Mouse (Mus musculus) stomach, embryonic 14.5 days (tissue): ENCODE measurements around the gene Atf6. TPM values are rescaled to one million over a fixed set of nuclear protein-coding genes. Genes with fewer than 3 reads are reported as not detected.

ENCODE experiments used
- ATAC-seq: fragments of 200-750 bp; cut with Nextera tagmentation; 2 replicates; pipeline ENCODE4 v1.8.0; 2017; ENCODE audit warnings: low read depth, moderate TSS enrichment; ENCODE audit not compliant: insufficient number of reproducible peaks, insufficient read depth, low FRiP score
- H3K27ac ChIP-seq: fragments of 300-500 bp; sonication (generic); 2 replicates; pipeline ENCODE4 v1.5.1; 2014; ENCODE audit warnings: mild to moderate bottlenecking, low read length, moderate library complexity, mixed read lengths
- H3K27me3 ChIP-seq: fragments of 300-500 bp; sonication (generic); 2 replicates; pipeline ENCODE4 v1.6.1; 2014; ENCODE audit warnings: low read length, control low read depth, mixed read lengths; ENCODE audit not compliant: control insufficient read depth, insufficient read depth
- H3K36me3 ChIP-seq: fragments of 300-500 bp; sonication (generic); 2 replicates; pipeline ENCODE4 v1.6.1; 2014; ENCODE audit warnings: mild to moderate bottlenecking, control low read depth, low read length, moderate library complexity, mixed read lengths; ENCODE audit not compliant: control insufficient read depth, insufficient read depth
- H3K4me1 ChIP-seq: fragments of 300-500 bp; sonication (generic); 2 replicates; pipeline ENCODE4 v1.6.1; 2014; ENCODE audit warnings: low read length, control low read depth, mixed read lengths; ENCODE audit not compliant: control insufficient read depth, insufficient read depth
- H3K4me2 ChIP-seq: fragments of 300-500 bp; sonication (generic); replicated peaks from 2 replicates; pipeline ENCODE4 v1.6.1; 2014; ENCODE audit warnings: low read depth, low read length, control low read depth
- H3K4me3 ChIP-seq: fragments of 300-500 bp; sonication (generic); 2 replicates; pipeline ENCODE4 v1.5.1; 2014; ENCODE audit warnings: low read depth, low read length, control low read depth
- H3K9ac ChIP-seq: fragments of 300-500 bp; sonication (generic); replicated peaks from 2 replicates; pipeline ENCODE4 v1.6.1; 2014; ENCODE audit warnings: low read depth, mild to moderate bottlenecking, control low read depth, low read length, moderate library complexity, mixed read lengths
- H3K9me3 ChIP-seq: fragments of 300-500 bp; sonication (generic); 2 replicates; pipeline ENCODE4 v1.6.1; 2016; ENCODE audit warnings: low read depth, low read length, control low read depth; ENCODE audit not compliant: control insufficient read depth
- WGBS: fragments of 180-500 bp; shearing (Covaris S2); extraction: QIAGEN DNeasy Blood & Tissue Kit; methylation state at CpG from one replicate; pipeline ENCODE4 v1.1.7; 2014; 5-methylcytosine and 5-hydroxymethylcytosine counted together
- polyA plus RNA-seq: library from polyadenylated mRNA; unstranded; fragments of >200 nt; fragmentation: Nextera tagmentation; extraction: Ambion mirVana; gene quantifications from 2 replicates; pipeline ENCODE4 v1.2.1, GENCODE M21; 2014

Gene Atf6
- polyA plus RNA-seq, 1 experiment from 2014 or later, result 10.8 TPM

DNA sequence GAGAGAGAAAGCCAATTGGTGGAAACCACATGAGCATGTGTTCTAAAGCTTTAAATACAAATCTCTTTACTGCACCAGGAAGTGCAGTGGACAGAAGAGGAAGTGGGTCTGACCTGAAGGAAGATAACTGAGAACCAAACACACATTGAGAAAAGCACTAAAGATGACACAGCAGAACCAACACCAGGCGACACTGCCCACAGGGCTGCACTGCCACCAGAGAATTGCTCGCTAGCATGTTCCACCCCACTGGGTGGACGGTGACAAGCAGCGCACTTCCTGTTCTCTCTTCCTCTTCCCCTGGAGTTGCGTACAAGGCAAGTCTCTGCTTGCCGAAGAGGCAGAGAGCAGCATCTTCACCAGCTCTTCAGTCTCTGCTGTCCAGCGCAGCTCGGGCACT lies 158.1 kb downstream of the Atf6 start:
- Histone ChIP-seq H3K9ac (no peak overlapping the region), H3K27ac (no peak overlapping the region), H3K36me3 (no peaks in the 10 kb centered on the region), H3K27me3 (no peaks in the 10 kb centered on the region), H3K4me1 (no peaks in the 10 kb centered on the region), H3K9me3 (no peaks in the 10 kb centered on the region), H3K4me3 (no peak overlapping the region), H3K4me2 (no peak overlapping the region)
- 83% methylated on average over 8 of the region's 8 CpGs for WGBS
- no peak for ATAC-seq

DNA sequence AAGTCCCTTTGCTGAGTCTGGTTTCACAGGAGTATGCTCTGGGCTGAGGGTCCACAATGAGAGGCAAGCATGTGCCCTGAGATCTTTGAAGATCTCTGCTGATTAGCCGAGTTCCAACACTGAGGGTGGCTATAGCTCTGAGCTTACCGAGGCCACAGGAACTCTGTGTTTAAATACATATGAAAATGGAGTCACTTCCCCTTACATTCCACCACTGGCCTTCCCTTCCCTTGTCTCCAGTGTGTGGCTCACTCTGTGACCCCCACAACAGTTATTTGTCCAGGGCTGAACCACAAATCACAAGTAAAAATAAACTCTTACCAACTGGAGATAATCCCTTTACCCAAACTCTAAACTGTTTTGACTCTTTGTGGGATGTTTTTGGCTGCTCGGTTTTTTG lies 158.5 kb downstream of the Atf6 start:
- H3K27me3 ChIP-seq, result no peaks in the 10 kb centered on the region
- no peak for ATAC-seq
- no peaks in the 10 kb centered on the region for H3K36me3 ChIP-seq
- no peaks in the 10 kb centered on the region for H3K4me1 ChIP-seq
- H3K4me2 ChIP-seq, result no peak overlapping the region
- no peak overlapping the region for H3K4me3 ChIP-seq
- WGBS, result 63% methylated on average over 3 of the region's 3 CpGs
- H3K27ac ChIP-seq, result no peak overlapping the region
- H3K9me3 ChIP-seq, result no peaks in the 10 kb centered on the region
- no peak overlapping the region for H3K9ac ChIP-seq

DNA sequence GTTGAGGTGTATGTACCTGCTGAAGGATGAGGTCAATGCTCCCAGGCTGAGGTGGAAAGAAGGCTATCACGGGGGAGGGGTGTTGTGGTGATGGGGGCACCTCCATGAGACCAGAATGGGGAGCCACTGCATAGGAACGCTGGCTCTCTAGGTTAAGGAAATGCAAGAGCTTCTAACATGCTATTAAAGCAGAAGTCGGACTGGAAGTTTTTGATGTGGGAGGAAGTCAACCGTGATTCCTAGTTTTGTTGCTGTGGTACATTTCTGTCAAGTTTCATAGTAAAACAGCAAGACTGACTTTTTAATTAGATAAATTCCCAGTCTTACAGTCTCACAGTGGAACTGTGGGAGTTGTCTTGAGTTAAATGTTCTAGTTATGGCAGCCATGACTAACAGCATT lies 161.5 kb downstream of the Atf6 start:
- WGBS, result 90% methylated on average over 4 of the region's 4 CpGs
- H3K4me1 ChIP-seq, result no peaks in the 10 kb centered on the region
- ATAC-seq, result no peak
- no peak overlapping the region for H3K27ac ChIP-seq
- no peaks in the 10 kb centered on the region for H3K9me3 ChIP-seq
- no peak overlapping the region for H3K4me3 ChIP-seq
- H3K36me3 ChIP-seq, result no peaks in the 10 kb centered on the region
- H3K4me2 ChIP-seq, result no peak overlapping the region
- no peak overlapping the region for H3K9ac ChIP-seq
- no peaks in the 10 kb centered on the region for H3K27me3 ChIP-seq

DNA sequence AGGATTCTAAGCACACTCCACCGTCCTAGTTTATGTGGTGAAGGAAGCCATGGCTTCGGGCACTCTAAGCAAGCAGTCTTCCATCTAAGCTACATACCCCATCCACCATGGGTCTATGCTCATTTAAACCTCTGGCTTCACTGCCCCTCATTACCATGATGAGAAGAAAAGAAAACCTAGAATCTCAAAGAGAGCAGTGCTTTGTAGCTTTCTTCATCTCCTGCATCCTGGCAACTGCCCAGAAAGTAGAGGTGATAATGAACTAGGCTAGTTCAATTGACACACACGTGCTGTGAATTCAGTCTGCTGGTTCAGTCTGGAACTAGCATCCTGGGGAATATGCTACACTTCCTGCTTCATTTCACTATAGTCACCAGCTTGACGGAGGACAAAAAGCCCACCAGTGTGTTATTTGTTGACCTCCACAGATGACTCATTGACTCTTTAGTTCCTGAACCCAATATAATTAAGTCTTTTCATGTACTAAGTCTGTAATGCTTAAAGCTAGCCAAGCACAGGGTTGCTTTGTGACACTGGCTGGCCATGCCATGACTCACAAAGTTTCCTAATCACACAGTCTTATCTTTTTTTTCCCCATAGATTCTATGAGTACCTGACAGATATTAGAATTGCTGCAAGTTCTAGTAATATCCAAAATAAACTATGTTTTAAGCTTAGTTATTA lies 162.5 kb downstream of the Atf6 start:
- 70% methylated on average over 4 of the region's 4 CpGs for WGBS
- ATAC-seq, result no peak
- H3K4me2 ChIP-seq, result no peak overlapping the region

DNA sequence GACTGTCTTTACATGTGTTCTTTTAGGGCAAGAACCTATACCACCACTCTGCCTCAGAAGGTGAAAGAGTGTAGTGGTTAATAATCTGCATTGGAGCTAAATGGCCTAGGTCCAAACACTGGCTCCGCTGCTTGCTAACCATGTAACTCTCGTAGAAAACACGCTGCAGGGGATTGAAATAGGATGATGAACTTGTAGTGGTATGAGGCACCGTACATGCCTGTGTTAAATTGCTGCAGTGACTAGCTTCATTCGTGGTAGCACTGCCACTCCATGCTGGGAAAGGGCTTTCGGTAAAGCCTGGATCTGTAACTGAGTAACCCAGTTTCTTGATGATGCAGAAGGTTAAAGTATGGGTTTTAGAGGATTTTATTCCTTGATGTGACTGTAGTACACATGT lies 163.5 kb downstream of the Atf6 start:
- H3K4me1 ChIP-seq, result 0 out of 2 replicates have a peak, but pooled peaks cover 2% of the 10 kb centered on the region

More for the DNA sequence above, 162.5 kb downstream of the Atf6 start:
- no peaks in the 10 kb centered on the region for H3K4me1 ChIP-seq
- no peaks in the 10 kb centered on the region for H3K36me3 ChIP-seq
- H3K27me3 ChIP-seq, result no peaks in the 10 kb centered on the region
- no peak overlapping the region for H3K27ac ChIP-seq
- no peak overlapping the region for H3K4me3 ChIP-seq
- no peak overlapping the region for H3K9ac ChIP-seq
- no peaks in the 10 kb centered on the region for H3K9me3 ChIP-seq

DNA sequence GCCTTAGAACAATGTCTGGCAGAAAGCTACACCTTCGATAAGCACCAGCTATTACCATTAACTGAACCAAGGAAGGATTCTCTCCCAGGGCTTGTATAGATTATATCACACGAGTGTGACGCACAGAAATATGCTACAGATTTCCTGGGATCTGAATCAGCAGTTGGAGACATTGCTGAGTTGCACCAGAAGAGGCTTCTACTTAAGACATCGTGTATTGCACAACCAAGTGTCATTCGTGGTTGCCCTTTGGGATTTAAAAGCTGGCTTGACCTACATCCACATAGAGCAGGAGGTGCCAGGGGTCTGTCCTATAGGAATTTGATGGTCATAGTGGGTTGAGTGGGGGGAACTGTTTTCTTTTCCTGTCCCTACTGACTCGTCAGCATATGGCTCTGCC lies 164.6 kb downstream of the Atf6 start:
- H3K27me3 ChIP-seq, result no peaks in the 10 kb centered on the region
- no peaks in the 10 kb centered on the region for H3K36me3 ChIP-seq
- WGBS, result 83% methylated on average over 6 of the region's 6 CpGs
- H3K4me3 ChIP-seq, result no peak overlapping the region
- no peak overlapping the region for H3K9ac ChIP-seq
- no peak for ATAC-seq
- no peak overlapping the region for H3K4me2 ChIP-seq
- H3K4me1 ChIP-seq, result 0 out of 2 replicates have a peak, but pooled peaks cover 3% of the 10 kb centered on the region
- H3K9me3 ChIP-seq, result no peaks in the 10 kb centered on the region
- H3K27ac ChIP-seq, result no peak overlapping the region

More for the DNA sequence above, 163.5 kb downstream of the Atf6 start:
- Histone ChIP-seq H3K9ac (no peak overlapping the region), H3K4me3 (no peak overlapping the region), H3K36me3 (no peaks in the 10 kb centered on the region), H3K4me2 (no peak overlapping the region), H3K27ac (no peak overlapping the region), H3K9me3 (no peaks in the 10 kb centered on the region), H3K27me3 (no peaks in the 10 kb centered on the region)
- ATAC-seq, result no peak
- 91% methylated on average over 6 of the region's 6 CpGs for WGBS

DNA sequence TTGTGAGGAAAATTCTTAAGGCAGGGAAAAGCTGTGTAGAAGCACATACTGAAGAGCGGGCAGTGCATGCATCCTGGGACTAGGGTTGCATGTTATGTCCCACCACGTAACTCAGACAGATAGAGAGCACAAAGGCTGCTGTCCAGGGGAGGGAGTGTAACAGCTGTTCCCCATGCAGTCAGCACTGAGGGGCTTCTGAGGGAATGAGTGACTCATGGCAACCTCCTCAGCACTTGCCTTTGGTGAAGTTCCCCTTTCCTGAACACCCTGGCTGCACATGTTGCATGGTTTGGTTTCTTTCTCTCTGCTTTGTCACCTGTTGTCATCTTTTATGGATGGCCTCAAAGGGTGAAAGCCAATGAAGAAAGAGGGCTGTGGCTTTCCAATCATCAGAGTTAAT lies 165.3 kb downstream of the Atf6 start:
- Histone ChIP-seq H3K4me3 (no peak overlapping the region), H3K4me2 (no peak overlapping the region), H3K9me3 (no peaks in the 10 kb centered on the region), H3K27me3 (no peaks in the 10 kb centered on the region), H3K9ac (no peak overlapping the region), H3K4me1 (0 out of 2 replicates have a peak, but pooled peaks cover 3% of the 10 kb centered on the region), H3K27ac (no peak overlapping the region), H3K36me3 (no peaks in the 10 kb centered on the region)
- WGBS, result 80% methylated on average over 2 of the region's 2 CpGs
- ATAC-seq, result no peak

DNA sequence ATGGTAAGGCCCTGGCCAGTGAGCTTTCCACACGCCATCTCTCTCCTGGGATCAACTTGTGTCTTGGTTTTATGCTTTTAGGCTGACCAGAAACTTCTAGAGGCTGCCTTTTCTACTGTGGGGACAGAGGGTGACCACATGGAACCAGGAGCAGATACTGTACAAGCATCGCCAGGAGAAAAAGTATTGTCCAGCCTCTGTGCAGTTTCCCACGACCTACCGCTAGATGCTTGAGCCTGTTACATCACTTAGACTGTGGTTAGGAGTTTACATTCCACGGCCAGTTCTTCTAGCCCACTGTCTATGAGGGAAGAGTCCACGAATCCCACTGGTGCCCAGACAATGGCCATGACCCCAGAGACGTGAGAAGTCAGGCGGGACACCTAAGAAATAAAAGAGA lies 166.0 kb downstream of the Atf6 start:
- ATAC-seq, result no peak
- 79% methylated on average over 8 of the region's 8 CpGs for WGBS
- no peaks in the 10 kb centered on the region for H3K36me3 ChIP-seq
- no peak overlapping the region for H3K4me3 ChIP-seq
- no peaks in the 10 kb centered on the region for H3K9me3 ChIP-seq
- H3K27ac ChIP-seq, result no peak overlapping the region
- no peak overlapping the region for H3K4me2 ChIP-seq
- 0 out of 2 replicates have a peak, but pooled peaks cover 3% of the 10 kb centered on the region for H3K4me1 ChIP-seq
- no peaks in the 10 kb centered on the region for H3K27me3 ChIP-seq
- H3K9ac ChIP-seq, result no peak overlapping the region

DNA sequence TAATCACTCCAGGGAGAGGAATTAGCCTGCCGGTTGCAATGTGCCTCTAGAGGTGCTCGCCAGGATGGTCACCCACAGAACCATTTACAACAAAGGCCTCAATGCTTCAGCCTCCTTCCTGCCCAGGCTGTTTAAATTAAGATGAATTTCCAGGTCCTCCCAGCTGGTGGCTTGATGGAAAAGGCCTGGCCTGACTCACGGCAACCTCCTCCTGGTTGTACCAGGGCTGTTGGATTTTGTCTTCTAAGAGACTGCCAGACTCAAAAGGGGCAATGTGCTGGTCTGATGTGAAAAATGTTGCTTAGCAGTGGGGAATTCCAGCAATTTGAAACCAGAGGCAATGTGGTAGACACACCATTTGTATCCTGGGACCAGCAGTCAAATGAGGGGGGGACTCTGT lies 166.4 kb downstream of the Atf6 start:
- H3K9me3 ChIP-seq, result no peaks in the 10 kb centered on the region
- 0 out of 2 replicates have a peak, but pooled peaks cover 3% of the 10 kb centered on the region for H3K4me1 ChIP-seq
- no peak overlapping the region for H3K9ac ChIP-seq
- no peak overlapping the region for H3K27ac ChIP-seq
- no peak for ATAC-seq
- no peaks in the 10 kb centered on the region for H3K27me3 ChIP-seq
- no peak overlapping the region for H3K4me2 ChIP-seq
- no peaks in the 10 kb centered on the region for H3K36me3 ChIP-seq
- 34% methylated on average over 3 of the region's 3 CpGs for WGBS
- H3K4me3 ChIP-seq, result no peak overlapping the region
